Mouse (Mus musculus) bone marrow macrophage, adult 2 months (primary cell): ENCODE measurements at regions not wholly inside any gene's neighbourhood (a gene's known extent, or its start where the extent isn't known, plus 50 kb on each side); places are given as distances from the start of the nearest gene placed in this dataset.

Source experiments
- H3K27ac ChIP-seq: 2 replicates; pipeline ENCODE4 v1.5.1; 2012; ENCODE audit warnings: low read depth, low read length; ENCODE audit not compliant: insufficient read depth
- H3K4me1 ChIP-seq: 2 replicates; pipeline ENCODE4 v1.6.1; 2012; ENCODE audit warnings: low read length; ENCODE audit not compliant: control insufficient read depth, insufficient read depth
- H3K4me3 ChIP-seq: 2 replicates; pipeline ENCODE4 v1.5.1; 2012; ENCODE audit warnings: mild to moderate bottlenecking, low read length, moderate library complexity; ENCODE audit not compliant: insufficient read depth
- CTCF ChIP-seq: IDR thresholded peaks from 2 replicates; pipeline ENCODE4 v1.5.1; 2012; ENCODE audit warnings: low read depth, mild to moderate bottlenecking, low read length, moderate library complexity
- POLR2A ChIP-seq: IDR thresholded peaks from 2 replicates; pipeline ENCODE4 v1.6.1; 2012; ENCODE audit warnings: mild to moderate bottlenecking, low read depth, low read length, borderline replicate concordance

GRCm38 (mm10) chr1:77080767-77081166 lies 434.1 kb downstream of the Epha4 start:
- Histone ChIP-seq H3K27ac (no peak overlapping the region), H3K4me3 (no peak overlapping the region), H3K4me1 (no peaks in the 10 kb centered on the region)
- TF ChIP-seq CTCF: no peak
- no peak for TF ChIP-seq POLR2A

DNA sequence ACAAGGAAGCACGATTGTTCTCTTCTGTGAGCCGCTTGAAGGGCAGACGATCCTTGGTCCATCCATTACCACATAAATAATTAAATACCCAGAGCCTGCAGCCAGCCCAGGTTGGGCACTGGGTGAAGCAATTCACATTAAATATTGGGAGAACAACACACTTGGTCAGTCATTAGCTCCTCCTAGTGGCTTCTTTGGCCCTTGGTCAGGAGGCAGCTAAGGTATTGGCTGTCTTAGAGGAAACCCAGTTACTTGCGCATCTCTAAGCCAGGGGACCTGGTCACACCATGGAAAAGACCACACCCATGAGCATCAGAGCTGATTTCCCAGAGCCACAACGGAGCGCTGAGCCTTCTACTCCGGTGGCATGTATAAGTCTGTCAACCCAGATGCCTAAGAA lies 433.2 kb downstream of the Epha4 start:
- TF ChIP-seq CTCF: no peak
- no peak for TF ChIP-seq POLR2A
- Histone ChIP-seq H3K4me3 (no peak overlapping the region), H3K4me1 (no peaks in the 10 kb centered on the region), H3K27ac (no peak overlapping the region)

DNA sequence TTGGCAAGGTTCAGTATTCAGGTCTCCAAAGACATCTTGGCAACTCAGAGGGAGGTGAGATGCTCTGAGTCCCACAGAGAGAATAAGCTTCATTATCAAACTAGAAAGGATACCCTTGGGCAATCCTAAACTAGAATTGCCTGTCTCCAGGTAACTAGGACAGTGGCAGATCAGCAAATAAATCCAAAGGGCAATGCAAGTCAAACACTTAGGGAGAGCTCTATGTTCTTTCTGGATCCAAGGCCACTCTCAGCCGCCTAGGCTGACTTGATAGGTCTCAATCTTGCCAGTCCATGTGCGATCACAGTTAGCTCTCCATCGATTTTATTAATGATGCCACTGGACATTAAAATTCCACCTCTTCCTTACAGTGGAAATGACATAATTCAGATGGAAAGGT lies 432.5 kb downstream of the Epha4 start:
- no peak overlapping the region for H3K4me3 ChIP-seq

DNA sequence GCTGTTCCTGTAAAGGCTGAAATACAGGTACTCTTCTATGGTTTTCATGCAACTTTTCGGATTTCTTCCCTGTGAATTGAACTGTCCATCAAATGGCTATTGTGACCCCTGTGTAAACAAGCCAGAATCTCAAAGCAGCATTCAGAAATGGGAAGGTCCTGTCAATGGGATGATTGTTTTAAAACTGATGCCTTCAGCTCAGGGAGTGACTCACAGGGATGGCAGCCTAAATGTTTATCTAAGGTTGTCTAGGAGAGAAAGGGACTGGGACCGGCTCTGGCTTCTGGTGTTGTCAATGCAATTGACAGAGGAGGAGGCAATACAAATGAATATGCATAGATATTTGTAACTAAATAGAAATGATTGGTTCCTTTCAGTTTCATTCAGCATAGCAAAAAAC lies 421.3 kb downstream of the Epha4 start:
- H3K4me1 ChIP-seq: no peaks in the 10 kb centered on the region
- H3K4me3 ChIP-seq: no peak overlapping the region
- TF ChIP-seq CTCF (no peak), POLR2A (no peak)
- no peak overlapping the region for H3K27ac ChIP-seq

More for the DNA sequence above, 432.5 kb downstream of the Epha4 start:
- no peak overlapping the region for H3K27ac ChIP-seq
- TF ChIP-seq POLR2A (no peak), CTCF (no peak)
- no peaks in the 10 kb centered on the region for H3K4me1 ChIP-seq

GRCm38 (mm10) chr1:77101726-77102272 lies 413.1 kb downstream of the Epha4 start:
- Histone ChIP-seq H3K27ac (no peak overlapping the region), H3K4me1 (no peaks in the 10 kb centered on the region), H3K4me3 (no peak overlapping the region)
- TF ChIP-seq CTCF (no peak), POLR2A (no peak)

DNA sequence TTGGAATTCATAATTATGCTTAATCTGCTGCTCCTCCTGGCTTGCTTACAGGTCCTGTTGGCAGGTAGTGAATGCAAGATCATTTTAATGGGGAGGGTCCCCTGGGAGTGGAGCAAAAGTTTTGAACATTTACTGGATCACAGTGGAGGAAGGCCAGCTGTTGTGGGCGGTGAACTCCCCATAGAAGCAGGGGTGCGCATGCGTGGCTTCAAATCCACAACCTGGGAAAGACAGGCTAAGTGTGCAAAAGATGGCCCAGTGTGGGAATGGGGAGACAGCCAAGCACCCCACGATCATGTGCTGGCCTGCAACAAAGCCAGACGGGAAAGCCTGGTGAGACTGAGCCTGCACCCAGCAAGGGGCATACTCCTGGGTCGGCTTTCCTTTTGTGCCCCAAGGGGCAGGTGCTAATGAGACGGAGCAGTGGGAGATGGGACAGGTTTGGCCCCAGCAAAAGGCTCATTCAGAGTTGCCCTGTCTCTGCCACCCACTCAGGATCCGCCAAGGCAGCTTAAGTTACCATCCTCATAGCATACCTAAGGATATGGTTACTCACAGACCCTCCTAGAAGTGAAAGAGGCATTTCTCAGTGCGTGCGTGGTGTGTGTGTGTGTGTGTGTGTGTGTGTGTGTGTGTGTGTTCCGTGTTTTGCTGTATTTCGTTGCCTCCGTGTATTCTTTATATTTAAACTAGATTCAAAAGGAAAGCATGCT lies 412.3 kb downstream of the Epha4 start:
- no peak overlapping the region for H3K4me3 ChIP-seq
- no peaks in the 10 kb centered on the region for H3K4me1 ChIP-seq
- no peak for TF ChIP-seq POLR2A
- no peak for TF ChIP-seq CTCF
- no peak overlapping the region for H3K27ac ChIP-seq

GRCm38 (mm10) chr1:77109861-77110785 lies 404.8 kb downstream of the Epha4 start:
- Histone ChIP-seq H3K27ac (no peak overlapping the region), H3K4me3 (no peak overlapping the region), H3K4me1 (no peaks in the 10 kb centered on the region)
- TF ChIP-seq POLR2A (no peak), CTCF (no peak)

DNA sequence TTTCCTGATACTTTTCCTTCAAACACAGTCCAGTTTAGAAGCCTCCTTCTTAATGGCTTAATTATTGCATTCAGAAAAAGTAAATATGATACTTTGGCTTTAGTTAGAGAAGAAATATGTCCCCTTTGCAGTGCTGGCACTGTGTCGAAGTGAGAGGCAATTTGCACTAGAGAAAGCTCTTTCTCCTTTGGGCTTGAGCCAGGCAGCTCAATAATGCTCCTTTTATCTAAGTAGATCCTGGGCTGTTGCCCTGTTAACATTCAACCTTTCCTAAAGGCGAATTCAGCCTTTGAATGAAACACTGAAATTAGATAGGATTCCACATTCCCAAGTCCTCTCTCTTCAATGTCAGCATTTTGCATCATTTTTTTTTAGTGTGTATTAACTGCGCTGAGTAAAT lies 386.5 kb downstream of the Epha4 start:
- TF ChIP-seq CTCF (no peak), POLR2A (no peak)

GRCm38 (mm10) chr1:77137663-77138062 lies 377.2 kb downstream of the Epha4 start:
- no peaks in the 10 kb centered on the region for H3K4me1 ChIP-seq
- TF ChIP-seq CTCF (no peak), POLR2A (no peak)
- H3K4me3 ChIP-seq: no peak overlapping the region
- no peak overlapping the region for H3K27ac ChIP-seq

More for the DNA sequence above, 386.5 kb downstream of the Epha4 start:
- Histone ChIP-seq H3K4me1 (no peaks in the 10 kb centered on the region), H3K4me3 (no peak overlapping the region), H3K27ac (no peak overlapping the region)

DNA sequence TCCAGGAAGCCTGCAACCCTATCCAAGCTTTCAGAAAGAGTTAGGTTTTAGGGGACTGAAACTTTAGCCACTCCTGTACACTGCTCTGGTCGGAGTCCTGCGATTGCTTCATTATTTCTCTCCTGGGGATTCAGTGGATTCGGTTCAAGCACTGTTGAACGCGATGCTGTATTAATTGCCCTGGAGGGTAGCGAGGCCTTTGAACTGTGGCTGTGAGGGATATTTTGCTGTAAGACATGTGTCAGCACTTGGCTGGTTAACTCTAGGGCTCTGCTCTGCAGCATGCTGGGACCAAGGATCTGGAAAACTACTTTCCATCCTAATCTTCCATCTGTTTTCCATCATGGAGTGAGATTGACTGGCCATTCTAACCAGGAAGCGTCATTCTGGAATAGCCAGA lies 374.0 kb downstream of the Epha4 start:
- Histone ChIP-seq H3K27ac (no peak overlapping the region), H3K4me3 (no peak overlapping the region), H3K4me1 (no peaks in the 10 kb centered on the region)
- TF ChIP-seq CTCF: no peak
- TF ChIP-seq POLR2A: no peak
